Mouse (Mus musculus) testis, postnatal 10 days (tissue): Measurements from ENCODE around the gene H2-M10.6.
"Not testable (repeated sequence)": the region's sequence is repeated elsewhere in the genome, so short reads cannot be mapped to it uniquely, and the experiment has no call there.

Experiments used
- DNase-seq: peaks from one replicate; pipeline ENCODE4 v3.0.0; 2021; ENCODE audit warnings: low spot score

H2-M10.6 gene

GRCm38 (mm10) chr17:36811871-36812270, at the start of gene H2-M10.6:
H2-M10.6 (plus strand) TSS chr17:36812171.
- no peak for DNase-seq

GRCm38 (mm10) chr17:36763816-36764215, 48.2 kb upstream of the H2-M10.6 start:
- DNase-seq: no peak

DNA sequence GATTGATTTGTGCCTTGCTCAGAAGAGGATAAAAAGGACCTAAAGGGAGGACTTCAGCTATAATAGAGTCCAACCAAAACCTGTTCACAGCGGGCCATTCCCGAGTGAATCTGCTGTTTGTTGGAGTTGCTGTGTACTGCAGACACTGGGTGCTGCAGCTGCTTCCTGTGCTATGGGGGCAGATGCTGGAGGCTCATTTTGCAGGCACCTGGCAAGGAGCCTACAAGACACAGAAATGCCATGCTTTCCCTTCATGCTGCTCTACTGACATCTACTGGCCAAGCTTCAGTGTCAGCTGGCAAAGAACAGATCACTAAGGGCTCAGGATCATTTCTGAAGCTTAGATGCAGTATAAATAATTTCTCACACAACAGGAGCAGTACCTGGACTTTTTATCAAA, 47.7 kb upstream of the H2-M10.6 start:
- peak; percentile 53 for DNase-seq

- DNase-seq: not testable (repeated sequence)
Measured at GRCm38 (mm10) chr17:36765403-36765802, 46.6 kb upstream of the H2-M10.6 start.

DNA sequence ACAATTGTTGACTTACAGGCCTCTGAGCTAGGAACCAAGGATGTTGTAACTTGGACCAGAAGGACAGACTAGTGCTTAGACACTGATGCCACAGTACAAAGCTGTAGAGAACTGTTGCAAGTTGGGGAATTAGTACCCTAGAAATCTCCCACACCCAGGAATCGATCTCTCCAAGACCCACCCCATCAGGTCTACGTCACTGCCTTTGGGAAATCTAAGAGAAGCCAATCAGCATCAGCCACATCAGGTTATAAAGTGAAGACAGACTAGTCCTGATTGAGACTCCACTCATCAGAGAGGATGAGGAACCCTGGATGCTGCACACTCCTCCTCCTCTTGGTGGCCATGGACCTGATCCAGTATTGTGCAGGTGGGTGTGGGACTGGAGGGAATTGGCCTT, 39.4 kb upstream of the H2-M10.6 start, which contains the start of gene H2-M10.5:
Gene H2-M10.5, plus strand, starts transcription at position 301 of the 400 bp plus-strand sequence.
- not testable (repeated sequence) for DNase-seq

DNA sequence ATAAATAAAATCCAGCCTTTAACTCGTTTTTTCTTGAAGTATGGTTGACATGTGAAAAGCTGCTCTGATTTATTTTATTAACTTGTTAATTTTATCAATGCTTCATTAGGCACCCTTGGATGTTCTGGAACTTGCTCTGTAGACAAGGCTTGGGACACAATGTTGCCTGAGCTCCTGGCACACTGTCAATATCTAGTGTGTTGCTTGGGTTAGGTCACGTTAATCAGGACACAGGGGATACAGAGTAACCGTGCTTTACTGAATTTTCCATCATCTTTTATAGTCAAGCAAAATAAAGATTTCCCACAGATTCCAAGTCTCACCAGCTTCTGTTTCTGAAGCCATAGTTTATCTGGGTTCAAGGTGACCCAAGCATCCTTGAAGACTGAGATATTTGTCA, 30.4 kb upstream of the H2-M10.6 start:
- DNase-seq: peak; percentile 46

DNA sequence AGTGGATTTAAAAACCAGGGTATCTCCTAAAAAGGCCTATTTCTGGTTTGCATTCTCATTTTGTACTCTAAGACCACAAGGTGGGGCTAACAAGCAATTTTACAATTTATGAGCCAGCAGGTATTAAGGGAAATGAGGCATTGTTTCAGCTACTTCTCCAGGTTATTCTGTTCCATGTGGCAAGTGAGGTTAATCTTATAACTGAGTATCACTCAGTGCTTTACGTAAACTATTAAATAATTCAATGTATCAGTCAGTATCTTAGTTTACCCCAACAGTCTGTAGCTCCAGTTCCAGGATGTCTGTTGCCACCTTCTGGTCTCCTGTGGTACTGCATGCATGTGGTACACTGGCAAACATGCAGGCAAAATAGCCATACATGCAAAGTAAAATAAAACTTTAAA, 25.5 kb upstream of the H2-M10.6 start:
- DNase-seq: peak; percentile 50

DNA sequence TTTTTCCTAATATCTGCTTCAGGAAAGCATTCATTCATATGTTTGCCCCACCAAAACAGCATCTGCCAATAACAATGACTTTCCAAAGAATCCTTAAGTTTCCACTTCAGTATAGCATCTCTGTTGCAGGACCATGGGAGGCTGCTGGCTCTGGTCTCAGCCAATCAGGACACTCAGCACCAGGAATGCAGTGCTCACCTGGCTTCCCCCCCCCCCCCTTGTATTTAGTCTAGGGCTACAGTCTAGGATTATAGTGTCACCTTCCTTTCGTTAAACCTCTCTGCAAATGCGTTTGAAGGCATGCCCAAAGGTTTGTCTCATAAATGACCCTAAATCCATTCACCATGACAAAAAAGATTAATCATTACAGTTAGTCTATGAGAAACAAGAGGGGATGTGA, 23.6 kb upstream of the H2-M10.6 start:
- DNase-seq: no peak

- peak; percentile 78 for DNase-seq
Measured at GRCm38 (mm10) chr17:36788801-36789200, 23.2 kb upstream of the H2-M10.6 start.

GRCm38 (mm10) chr17:36799493-36799892, 12.5 kb upstream of the H2-M10.6 start:
- no peak for DNase-seq

GRCm38 (mm10) chr17:36799921-36800462, 12.0 kb upstream of the H2-M10.6 start:
- DNase-seq: not testable (repeated sequence)

GRCm38 (mm10) chr17:36824005-36824404, 12.0 kb downstream of the H2-M10.6 start:
- DNase-seq: peak; percentile 75

GRCm38 (mm10) chr17:36825525-36825924, 13.6 kb downstream of the H2-M10.6 start:
- no peak for DNase-seq

DNA sequence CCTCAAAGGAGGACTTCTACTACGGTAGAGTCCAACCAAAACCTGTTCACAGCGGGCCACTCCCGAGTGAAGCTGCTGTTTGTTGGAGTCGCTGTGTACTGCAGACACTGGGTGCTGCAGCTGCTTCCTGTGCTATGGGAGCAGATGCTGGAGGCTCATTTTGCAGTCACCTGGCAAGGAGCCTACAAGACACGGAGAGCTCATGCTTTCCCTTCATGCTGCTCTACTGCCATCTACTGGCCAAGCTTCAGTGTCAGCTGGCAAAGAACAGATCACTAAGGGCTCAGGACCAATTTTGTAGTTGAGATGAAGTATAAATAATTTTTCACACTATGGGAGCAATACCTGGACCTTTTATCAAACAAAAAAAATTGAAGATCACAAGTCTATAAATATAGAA, 14.0 kb downstream of the H2-M10.6 start:
- peak; percentile 91 for DNase-seq

DNA sequence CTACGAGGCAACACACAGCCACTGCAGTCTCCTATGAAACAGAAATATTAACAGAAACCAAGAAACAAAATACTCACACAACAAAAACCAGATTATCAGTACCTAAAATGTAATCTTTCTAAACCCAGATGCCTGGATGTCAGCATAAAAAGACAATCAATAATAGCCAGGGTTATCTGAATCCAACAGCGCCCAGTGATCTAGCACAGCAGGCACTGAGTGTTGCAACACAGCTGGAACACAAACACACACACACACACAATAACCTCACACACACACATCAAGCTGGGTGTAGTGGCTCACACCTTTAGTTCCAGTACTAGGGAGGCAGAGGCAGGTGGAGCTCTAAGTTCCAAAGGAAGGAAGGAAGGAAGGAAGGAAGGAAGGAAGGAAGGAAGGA, 16.5 kb downstream of the H2-M10.6 start:
- DNase-seq: no peak

DNA sequence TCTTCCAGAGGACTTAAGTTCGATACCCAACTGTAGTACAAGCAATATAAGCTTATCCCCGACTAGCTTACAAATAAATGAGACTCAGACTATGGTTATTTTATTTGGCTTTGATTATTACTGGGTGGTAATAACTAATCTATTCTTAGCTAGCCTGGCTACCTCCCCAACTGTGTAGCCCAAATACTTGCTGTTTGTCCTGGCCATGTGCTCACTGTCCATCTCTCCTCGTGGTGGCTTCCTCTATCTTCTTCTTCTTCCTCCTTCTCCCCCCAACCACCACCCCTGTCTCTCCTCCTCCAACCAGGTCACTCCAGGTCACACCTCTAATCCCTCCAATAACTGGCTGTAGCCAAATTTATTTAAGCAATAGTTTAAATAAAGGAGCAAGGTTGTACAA, 18.5 kb downstream of the H2-M10.6 start:
- no peak for DNase-seq

DNA sequence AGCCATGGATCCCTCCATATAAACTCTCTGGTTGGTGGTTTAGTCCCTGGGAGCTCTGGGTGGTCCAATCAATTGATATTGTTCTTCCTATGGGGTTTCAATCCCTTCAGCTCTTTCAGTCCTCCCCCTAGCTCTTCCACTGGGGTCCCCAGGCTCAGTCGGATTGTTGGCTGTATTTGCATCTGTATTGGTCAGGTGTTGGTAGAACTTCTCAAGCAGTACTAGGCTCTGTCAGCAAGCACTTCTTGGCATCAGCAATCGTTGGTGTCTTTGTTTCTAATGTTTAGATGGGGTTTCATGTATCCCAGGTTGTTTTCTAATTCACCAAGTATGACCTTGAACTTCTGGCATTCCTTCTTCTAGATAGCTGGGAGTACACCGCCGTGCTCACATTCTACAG, 20.7 kb downstream of the H2-M10.6 start:
- DNase-seq: no peak

DNA sequence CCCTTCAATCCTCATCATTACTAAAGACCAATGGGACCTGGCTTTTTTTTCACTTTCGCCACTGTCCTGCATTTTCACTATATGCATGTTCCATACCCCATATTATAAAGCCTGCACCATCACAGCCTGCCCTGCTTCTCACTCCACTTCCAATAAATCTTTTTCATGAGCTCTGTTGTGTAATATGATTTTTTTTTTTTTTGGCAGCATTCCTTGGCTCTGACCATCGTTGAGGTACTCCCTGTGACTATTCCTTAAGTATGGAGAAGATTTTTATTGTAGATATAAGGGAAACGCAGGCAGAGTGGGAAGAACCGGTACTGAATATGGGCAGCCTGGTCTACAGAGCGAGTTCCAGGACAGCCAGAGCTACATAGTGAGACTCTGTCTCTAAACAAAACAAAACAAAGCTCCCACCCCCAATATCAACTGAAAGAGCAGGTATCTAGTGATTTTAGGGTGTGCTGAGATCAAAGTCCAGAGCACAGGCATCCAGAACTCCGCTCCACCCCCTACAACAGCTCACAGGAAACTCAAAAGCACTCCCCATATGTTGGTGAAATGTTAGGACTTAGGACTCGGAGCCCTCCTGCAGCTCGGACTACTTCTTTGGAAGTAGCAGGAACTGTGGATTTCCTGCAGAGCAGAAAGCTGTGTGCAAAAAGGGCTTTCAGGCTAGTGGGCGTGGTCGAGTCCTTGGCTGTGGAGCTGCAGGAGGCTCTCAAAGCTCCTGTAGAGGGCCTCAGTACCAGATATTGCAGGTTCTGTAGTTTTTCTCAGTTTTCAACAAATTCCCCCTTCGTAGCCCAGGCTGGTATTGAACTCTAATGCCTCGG, 23.8 kb downstream of the H2-M10.6 start:
- peak; percentile 81 for DNase-seq

GRCm38 (mm10) chr17:36836427-36836812, 24.4 kb downstream of the H2-M10.6 start:
- no peak for DNase-seq

DNA sequence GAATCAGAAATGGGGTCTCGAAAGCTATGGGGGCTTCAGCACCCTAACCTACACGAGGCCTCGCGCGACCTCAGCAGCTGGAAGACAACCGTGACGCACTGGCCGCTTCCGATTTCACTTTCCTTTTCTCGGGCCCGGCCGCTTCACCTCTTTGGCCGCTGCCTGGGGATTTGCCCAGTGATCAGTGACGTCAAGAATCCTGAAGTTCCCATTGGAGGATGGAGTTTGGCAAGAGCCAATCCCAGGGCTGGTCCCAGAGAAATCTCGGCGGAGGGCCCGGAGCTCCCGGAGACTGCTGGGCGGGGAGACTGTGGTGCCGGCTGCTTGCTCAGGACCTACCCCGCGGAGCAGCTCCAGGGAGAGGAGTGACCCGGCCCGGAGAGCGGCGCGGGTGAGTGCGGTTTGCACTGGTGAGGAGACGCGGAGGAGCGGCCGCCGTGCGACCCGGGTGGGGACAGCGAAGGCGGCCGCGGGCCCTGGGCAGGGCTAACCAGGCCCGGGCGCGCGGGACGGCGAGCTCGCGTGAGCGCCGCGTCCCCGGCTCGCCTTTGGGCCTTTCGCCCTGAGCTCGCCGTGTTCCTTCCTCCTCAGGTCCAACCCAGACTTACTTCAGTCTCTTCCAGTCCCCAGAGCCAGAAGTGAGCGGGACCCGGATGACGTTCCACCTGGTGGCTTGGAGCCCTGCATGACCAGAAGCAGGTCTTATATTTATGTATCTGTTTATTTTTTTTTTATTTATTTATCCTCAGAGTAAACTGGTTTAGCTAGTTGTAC, 25.1 kb downstream of the H2-M10.6 start, which contains the start of gene Trim26:
Gene Trim26, plus strand, starts transcription at position 261 of the 774 bp plus-strand sequence.
- DNase-seq: peak; percentile 95

- DNase-seq: no peak
Measured at GRCm38 (mm10) chr17:36839001-36839400, 27.0 kb downstream of the H2-M10.6 start.

DNA sequence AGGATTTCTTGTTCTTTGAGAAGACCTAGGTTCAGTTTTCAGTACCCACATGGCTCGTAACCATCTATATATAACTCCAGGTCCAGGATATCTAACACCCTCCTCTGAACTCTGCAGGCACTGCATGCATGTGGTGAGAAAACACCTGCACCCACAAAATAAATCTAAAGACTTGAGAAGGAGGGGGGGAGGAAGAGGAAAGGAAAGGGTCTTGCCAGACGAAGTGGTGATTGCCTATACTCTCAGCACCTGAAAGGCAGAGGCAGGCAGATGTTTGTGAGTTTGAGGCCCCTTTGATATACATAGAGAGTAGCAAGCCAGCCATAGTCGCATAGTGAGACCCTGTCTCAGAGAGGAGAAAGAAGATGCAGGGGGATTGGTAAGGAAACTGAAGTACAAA, 28.0 kb downstream of the H2-M10.6 start:
- DNase-seq: no peak
